Mouse (Mus musculus) thymus, postnatal 0 days (tissue): ENCODE data around the gene Myo1e. TPM values are rescaled to one million over a fixed set of nuclear protein-coding genes. Genes with fewer than 3 reads are reported as not detected.
A peak's percentile ranks its signal among the peaks of the same experiment; 100 is the strongest.

Source experiments
- DNase-seq: peaks from one replicate; pipeline ENCODE4 v3.0.0-alpha.2; 2015; ENCODE audit warnings: low spot score
- microRNA-seq: library from miRNA; unstranded; fragments of <30 nt; microRNA quantifications from one replicate; pipeline ENCODE4, GENCODE M21; 2016; ENCODE audit warnings: borderline number of aligned reads
- polyA plus RNA-seq: library from polyadenylated mRNA; unstranded; fragments of >200 nt; fragmentation: Nextera tagmentation; extraction: Ambion mirVana; gene quantifications from 2 replicates; pipeline ENCODE4 v1.2.1, GENCODE M21; 2015

The Myo1e gene
- polyA plus RNA-seq, 1 experiment from 2014 or later: 5.5 TPM

DNA sequence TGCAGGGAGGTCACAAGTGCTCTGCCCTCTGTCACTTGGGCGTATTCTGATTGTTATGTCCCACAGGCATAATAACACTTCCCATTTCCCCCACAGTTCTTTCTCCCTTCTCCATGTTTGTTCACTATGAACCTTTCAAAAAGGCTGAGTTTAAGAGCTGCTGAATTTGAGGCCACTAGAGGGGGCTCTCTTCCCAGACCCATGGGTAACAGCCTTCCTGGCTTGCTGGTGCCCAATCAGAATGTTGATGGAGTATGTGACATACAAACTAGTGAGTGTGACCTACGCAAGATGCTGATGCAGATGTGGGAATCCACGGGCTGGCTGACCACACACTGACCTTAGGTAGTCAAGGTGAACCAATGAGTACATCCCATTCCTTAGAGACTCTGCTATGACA, 201.6 kb downstream of the Myo1e start:
- peak; percentile 41 for DNase-seq

DNA sequence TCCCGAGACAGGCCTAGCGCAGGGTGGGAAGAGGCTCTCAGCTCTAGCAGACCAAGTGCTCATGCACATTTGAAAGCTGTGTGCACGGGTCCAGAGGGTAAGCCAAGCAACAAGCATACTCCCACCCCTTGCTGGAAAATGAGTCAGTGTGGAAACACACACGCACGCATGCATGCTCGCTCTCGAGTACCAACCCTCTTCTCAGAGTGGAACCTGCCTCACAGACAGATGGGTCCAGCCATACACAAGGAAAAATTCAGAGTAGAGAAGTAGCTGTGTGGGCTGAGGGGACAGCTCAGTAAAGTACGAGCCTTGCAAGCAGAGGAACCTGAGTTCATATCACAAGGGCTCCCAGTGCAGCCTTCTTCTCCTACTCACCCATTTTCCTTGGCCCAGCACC, 202.6 kb downstream of the Myo1e start:
- no peak for DNase-seq

DNA sequence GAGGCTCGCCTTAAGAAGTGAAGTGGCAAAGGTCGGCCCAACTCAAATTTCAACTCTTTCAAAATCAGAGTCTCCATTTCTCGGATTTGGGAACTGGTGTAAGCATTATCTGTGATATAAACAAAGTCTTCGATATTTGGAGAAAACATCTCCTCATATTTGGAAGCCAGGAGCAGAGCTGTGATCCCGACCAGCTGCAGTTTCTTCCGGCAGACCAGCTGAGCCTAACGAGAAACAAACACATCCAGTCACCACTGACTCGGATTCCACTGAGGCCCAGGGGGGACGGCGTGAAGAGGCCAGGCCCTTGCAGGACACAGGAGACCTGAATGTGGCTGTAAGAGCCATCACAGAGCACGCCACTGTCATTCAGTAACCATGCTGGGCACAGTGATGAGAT, 203.5 kb downstream of the Myo1e start:
- DNase-seq: no peak

GRCm38 (mm10) chr9:70413038-70413437, 205.9 kb downstream of the Myo1e start:
- no peak for DNase-seq

GRCm38 (mm10) chr9:70416412-70416811, 209.3 kb downstream of the Myo1e start:
- DNase-seq: peak; percentile 43

GRCm38 (mm10) chr9:70421257-70422056, 214.3 kb downstream of the Myo1e start, which contains the start of gene Ccnb2:
Gene Ccnb2 (minus strand): TSS chr9:70421547.
- peak; percentile 91 for DNase-seq

- DNase-seq: no peak
Measured at GRCm38 (mm10) chr9:70422661-70423060, 215.5 kb downstream of the Myo1e start.

GRCm38 (mm10) chr9:70439959-70440358, 232.8 kb downstream of the Myo1e start:
- DNase-seq: no peak

DNA sequence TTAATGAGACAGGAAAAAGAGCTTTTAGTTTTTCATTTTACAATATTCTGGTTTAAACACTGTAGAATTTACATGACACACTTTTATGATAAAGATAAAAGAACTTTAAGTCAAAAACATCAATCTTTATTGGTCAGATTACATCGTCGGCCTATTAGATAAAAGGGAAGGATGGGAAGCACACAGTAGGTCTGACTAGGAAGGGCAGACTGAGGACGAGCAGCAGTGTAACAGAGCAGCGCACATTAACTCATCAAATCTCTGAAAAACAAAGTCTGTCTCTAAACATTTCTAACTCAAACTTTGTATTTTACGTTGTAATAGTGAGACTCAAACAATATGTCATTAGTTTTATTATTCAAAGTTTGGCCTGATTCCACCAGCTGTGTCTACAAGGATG, 241.9 kb downstream of the Myo1e start:
- DNase-seq: no peak

Small RNA genes lying within 50 kb of the gene (microRNA-seq; reads per million reads assigned to microRNA genes)
- 4.2 reads per million, percentile 3 among the genes with 10 or more reads in this experiment for gene Mir5626

Other genes with a start within 250 kb of the Myo1e start
- gene Bnip2, start 217.9 kb upstream of the Myo1e start, polyA plus RNA-seq: 94.6 and 95.3 TPM in 2 replicates
- 256 and 279 TPM in 2 replicates for gene Gtf2a2, start 194.8 kb upstream of the Myo1e start, polyA plus RNA-seq
- 0.08 and 0.10 TPM in 2 replicates for gene Gcnt3, start 169.3 kb upstream of the Myo1e start, polyA plus RNA-seq
- gene Fam81a, start 64.8 kb upstream of the Myo1e start, polyA plus RNA-seq: 0.32 and 0.33 TPM in 2 replicates
- gene Ccnb2, start 214.2 kb downstream of the Myo1e start, polyA plus RNA-seq: 291 and 294 TPM in 2 replicates